Mouse (Mus musculus) adrenal gland, postnatal 36 days (tissue): ENCODE data around the gene Papss1. TPM values are rescaled to one million over a fixed set of nuclear protein-coding genes. Genes with fewer than 3 reads are reported as not detected.

ENCODE experiments used
- DNase-seq, 2 experiments: peaks; one replicate each; pipeline ENCODE4 v3.0.0; 2021; ENCODE audit warnings: mixed read lengths in 1 of 2
- total RNA-seq, 2 experiments: library from RNA; stranded (reverse); gene quantifications; 2 replicates each; pipeline ENCODE4 v1.2.3; 2021

Papss1 gene
- total RNA-seq, 2 experiments from 2014 or later = 56.8 to 69.3 TPM

DNA sequence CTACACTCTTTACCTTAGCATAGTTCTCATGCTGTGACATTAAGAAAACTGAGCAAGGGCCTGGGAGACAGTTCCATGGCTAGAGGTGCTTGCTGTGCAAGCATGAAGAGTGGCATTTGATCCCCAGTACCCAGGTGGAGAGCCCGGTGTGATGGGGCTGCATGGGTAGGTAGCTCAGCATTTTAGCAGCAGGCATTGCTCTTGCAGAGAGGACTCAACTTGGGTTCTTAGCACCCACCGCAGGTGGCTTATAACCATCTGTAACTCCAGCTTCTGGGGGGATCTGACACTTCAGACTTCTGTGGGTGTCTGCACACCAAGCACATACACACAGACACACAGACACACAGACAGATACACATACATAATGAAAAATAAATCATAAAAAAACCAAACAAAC lies 69.5 kb downstream of the Papss1 start:
- no peak for DNase-seq

DNA sequence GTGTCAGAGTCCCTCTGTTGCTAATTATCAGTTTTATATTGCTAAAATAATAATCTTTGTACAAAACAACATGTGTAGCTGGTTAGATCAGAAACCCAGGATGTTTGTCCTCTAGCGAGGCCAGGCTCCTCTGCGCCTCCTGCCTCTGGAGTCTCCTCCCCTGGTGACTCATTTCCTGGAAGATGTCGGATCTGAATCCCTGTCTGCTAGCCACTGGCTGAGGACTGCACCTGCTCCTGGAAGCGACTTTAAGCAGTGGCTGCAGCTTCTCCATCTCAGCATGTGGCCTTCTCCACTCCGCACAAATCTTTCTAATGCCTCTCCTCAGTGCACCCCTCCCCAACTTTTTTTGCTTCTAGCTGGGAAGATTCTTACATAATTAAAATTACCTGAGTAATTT lies 71.6 kb downstream of the Papss1 start:
- DNase-seq = peak; percentile 25 to 56

DNA sequence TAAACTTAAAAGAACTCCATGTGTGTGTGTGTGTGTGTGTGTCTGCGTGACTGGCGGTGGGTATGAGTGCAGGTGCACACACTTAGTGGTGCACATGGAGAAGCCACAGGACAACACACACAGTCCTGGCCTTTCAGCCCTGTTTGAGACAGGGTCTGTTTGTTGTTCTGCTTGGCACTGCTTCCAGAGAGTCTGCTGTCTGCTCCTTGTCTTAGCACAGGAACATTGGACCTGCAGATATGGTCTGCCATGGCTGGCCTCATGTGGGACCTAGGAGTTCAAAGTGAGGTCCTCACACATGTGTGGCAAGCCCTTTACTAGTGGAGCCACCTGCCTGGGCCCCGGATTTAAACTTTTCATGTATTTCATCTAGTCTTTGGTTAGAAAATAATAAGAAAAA lies 72.4 kb downstream of the Papss1 start:
- no peak for DNase-seq

DNA sequence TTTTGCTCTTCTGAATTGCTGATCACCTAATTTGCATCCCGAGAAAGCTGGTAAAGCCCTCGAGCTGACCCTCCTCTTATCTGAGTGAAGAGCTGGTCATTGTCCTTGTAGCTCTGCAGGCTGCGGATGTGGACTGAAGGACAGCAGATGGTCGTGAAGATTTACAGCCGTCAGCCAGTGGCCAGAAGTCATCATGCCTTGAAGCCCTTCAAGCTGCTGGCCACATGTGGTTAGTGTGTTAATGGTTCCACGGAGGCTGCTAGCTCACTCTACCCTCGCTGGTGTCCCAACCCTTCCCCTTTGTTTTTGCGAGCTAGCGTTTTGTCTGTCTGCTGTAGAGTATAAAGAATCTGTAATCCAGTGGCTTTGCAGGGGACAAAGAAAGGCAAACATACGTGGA lies 73.1 kb downstream of the Papss1 start:
- peak; percentile 25 to 60 for DNase-seq

DNA sequence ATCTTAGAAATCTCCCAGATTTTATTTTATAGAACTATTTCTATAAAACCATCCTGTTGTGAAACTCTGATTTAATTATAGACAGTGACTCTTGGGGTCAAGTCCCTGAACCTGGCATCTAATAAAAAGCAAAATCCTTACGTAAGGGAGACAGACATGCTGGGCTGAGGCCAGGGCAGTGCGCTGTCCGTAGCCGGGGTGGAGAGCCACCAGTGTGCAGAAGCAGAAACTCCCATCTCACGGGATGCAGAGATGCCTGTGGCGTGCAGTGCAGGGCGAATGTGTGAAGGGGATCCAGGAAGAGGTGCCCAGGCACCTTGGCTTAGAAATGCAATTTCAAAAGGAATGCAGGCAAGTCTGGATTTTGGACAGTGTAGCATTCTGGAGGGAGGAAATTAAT lies 73.6 kb downstream of the Papss1 start:
- peak; percentile 76 to 80 for DNase-seq

DNA sequence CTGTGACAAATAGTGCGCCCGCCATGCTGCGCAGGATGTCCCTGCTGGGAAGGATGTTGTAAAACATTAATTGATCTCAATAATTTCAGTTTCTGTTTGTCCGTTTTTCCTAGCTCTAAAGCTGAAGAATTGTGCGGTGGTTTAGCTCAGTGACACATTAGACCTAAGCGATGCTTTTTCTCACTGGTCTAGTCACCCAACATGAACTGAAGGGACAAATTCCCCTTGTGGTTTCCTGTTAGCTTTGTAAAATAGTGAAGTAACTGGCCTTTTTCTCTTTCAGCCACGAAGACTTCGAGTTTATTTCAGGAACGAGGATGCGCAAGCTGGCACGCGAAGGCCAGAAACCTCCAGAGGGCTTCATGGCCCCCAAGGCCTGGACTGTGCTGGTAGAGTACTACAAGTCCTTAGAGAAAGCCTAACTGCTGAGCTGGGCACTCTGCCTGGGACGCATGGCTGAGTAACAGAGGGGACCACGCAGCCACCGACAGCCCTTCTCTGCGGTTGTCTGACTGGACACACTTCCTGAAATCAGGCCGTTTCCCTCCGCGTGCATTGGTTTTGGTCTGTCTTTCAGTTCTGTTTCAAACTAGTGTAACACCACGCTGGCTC lies 78.2 kb downstream of the Papss1 start:
- DNase-seq = no peak

DNA sequence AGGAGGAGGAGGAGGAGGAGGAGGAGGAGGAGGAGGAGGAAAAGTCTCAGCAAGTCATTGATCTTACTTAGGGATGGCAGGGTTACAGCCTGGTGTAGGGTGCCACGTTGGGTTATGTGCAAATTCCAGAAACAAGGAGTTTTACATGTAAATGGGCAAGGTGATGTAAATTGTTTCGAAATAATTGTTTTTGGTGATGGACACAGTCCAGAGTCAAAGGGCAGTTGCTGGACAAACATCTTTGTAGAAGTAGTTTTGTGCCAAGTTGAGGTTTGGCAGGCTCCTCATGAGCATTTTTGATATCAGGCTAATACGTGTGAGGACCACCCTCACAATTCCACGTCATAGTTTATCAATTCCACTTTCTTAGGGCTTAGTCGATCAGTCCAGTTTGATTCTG lies 80.6 kb downstream of the Papss1 start:
- DNase-seq = no peak

DNA sequence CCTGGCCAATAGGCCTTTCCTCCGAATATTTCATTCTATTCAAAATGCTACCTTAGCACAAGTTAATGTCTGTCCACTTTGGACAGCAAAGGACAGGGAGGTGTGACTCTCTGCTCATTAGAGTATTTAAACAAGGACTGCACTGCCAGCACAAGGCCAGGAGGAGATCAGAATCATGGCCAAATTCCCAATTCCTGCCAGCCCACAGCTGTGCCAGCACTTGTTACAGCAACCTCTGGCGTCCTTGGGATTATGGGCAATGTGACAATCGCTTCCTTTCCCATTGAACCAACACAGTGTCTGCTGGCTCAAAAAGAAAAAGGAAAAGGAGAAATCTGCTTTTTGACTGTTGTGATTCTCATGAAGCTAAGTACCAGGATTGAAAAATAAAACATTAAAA lies 89.8 kb downstream of the Papss1 start:
- peak; percentile 56 to 75 for DNase-seq

DNA sequence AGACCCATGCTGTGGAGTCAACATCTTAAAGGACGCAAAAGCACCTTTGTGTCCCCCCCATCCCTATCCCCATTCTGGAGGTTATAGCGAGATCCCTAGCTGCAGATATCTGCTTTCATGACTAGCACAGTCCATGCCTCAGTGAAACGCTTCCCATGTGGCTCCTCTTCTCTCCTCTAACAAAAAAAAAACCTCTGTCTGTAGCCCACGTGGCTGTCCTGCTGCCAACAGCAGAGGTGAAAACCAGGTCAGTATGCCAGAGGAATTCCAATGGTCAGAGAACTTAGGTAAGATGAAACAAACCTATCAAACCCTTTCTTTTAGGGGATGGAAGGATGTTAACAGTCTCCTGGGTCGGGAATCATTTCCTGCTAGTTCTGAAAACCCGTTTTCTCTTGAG lies 91.5 kb downstream of the Papss1 start:
- DNase-seq = no peak

DNA sequence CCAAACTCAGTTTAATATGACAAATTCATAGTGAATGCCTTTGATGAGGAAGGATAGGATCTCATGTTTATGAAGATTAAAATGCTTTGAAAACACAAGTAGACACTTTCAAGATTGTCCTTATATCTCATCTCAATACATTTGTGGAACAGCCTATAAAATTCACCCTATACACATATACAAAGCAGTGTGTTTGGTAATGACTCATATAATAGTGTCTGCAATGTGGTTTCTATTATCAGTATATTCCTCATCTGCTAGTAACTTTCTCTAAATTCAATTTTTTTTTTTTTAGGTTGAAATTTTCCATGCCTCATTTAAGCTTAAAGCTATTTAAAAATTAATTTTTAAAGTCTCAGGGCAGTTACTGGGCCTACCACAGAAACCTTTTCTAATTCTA lies 95.6 kb downstream of the Papss1 start:
- DNase-seq = no peak

DNA sequence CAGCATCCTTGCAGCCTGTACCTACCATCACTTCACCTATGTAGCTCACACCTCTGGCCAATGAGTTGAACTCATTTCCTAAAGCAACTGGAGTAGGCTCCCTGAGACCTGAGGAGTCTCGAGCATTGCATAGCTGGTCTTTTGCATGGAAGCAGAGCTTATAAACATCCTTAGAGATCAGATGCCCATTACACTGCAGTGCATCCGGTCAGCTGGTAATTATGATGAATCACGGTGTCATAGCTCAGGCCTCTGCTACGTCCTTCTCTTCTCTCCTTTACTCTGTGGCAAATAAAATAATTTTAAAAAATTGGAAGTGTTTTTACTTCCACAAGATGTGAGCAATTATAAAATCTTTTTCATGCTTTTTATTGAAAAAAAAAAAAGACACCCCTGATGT lies 96.1 kb downstream of the Papss1 start:
- DNase-seq = no peak

DNA sequence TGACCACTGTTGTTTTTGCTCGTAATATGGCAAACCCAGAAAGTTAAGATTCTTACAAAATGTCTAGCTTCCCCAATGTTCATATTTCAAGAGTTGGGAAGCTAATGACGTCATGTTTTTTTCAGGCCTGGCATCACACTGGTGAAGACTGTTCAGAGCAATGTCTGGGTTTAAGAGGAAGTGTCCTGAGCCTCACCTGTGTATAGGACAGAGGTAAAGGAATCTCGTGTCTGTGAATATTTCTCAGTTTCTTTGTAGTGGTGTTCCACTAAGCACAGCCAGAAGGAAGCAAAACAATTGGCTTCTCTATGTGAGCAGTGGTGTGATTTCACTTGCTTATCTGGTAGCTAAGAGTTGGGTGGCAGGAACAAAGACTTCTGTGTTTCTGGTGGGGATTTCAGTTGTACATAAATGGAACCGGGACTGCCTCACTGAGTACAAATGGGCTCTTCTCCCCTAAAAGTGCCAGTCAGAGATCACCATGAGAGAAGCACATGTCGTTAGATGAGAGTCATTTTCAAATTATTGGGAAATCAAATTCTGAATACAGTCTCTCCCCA lies 98.1 kb downstream of the Papss1 start:
- DNase-seq = no peak

DNA sequence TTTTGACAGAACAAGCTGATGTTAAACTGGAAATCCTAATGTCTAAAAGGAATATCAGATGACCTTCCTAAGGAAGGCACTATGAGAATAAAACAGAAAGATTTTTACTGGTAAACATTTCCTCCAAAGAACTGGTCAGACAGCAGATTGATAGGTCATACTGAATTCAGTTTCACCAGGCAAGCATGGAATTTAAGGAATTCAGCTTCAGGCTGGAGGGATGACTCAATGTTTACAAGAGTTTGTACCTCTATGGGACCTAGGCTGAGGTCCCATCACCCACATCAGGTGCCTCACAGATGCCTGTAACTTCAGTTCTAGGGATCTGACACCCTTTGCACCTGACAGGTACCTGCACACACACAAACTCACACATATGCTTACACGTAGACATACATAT lies 105.3 kb downstream of the Papss1 start:
- DNase-seq = no peak

DNA sequence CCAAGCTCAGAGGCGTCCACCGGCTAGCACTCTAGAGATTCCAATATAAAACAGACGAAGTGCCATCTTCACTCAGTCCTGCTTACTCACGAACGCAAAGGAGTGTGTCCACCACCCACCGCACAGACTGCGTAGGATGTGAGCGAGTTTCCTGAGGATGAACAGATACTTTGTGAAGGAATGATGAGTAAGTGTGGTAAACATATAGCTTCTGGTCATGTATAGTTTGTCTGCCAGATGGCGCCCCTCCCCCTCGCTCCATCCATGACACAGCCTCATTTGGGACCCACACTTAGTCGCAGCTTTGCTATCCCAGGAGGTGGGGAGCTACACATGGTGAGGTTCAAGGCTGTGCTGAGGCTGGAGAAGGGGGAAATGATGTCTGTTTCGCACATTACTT lies 121.5 kb downstream of the Papss1 start:
- DNase-seq = no peak

DNA sequence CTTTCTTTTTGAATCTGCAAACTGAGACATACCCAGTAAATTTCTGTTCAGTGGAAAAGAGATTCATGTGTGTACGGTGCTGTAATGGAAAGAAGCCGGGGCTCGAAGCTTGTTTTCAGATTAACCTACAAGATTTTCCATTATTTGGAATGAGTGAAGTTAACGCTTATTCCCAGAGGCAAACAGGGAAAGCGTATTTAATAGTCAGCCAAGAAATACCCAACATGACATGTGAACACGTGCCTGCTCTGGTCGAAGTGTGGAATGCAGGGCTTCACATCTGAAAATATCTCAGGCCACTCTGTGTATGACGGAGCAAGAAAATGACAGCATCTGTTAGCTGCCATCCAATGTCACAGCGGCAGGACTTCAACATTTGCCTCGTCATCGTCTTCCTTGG lies 125.4 kb downstream of the Papss1 start:
- DNase-seq = no peak

DNA sequence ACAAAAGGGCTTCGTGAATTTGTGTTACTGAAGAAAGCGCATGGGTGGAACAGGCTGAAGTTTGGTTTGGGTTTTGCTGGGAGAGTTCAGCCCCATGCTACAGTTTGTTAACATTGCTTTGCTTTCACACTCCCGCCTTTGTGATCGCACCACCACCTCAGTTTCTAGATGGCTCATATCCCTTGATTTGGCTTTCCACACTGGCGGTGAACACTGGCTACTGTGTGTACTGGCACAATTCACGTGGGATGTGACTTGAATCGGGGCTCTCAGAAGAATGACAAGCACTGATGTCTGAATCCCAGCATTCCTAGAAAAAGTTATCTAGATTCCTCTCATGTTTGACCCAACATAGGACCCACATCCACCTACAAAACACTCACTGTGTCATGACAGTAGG lies 126.0 kb downstream of the Papss1 start:
- DNase-seq = no peak

DNA sequence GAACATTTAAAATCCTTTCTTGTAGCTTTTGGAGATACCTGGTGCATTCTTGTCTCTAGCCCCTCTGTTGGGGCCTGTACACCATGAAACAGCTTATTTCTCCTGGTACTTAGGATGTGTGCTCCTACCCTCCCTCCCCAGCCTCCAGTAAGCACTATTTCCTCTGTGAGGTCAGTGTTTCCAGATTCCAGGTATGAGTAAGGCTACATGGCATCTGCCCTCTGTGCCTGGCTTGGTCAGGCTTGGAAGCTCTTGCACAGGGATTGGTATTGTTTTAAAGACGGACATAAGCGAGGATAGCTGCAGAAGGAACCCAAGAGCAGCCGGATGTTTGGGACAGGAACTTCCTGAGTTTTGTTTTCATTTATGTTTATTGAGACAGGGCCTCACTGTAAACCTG lies 126.6 kb downstream of the Papss1 start:
- no peak for DNase-seq

Other genes starting within 250 kb of the Papss1 start
- 10 to 100 TPM in 1 of 2 experiments, 1 to 10 TPM in 1; 2.7 to 11.2 TPM for gene Sgms2, start 73.4 kb upstream of the Papss1 start, total RNA-seq